Mouse (Mus musculus) cerebellum, adult 2 months (tissue): ENCODE data around the gene Vps35l. TPM values are rescaled to one million over a fixed set of nuclear protein-coding genes. Genes with fewer than 3 reads are reported as not detected.

Experiments
- DNase-seq, 2 experiments: peaks; one replicate each; pipeline ENCODE4 v3.0.0; 2021
- H3K27ac ChIP-seq: fragments of 200-500 bp; 2 replicates; pipeline ENCODE4 v1.5.1; 2012; ENCODE audit warnings: low read length, control low read depth, inconsistent platforms; ENCODE audit not compliant: insufficient read depth
- H3K27me3 ChIP-seq: fragments of 200-500 bp; 2 replicates; pipeline ENCODE4 v1.6.1; 2012; ENCODE audit warnings: inconsistent platforms, mild to moderate bottlenecking, low read length, moderate library complexity; ENCODE audit not compliant: control insufficient read depth, insufficient read depth
- H3K4me1 ChIP-seq: fragments of 200-500 bp; 2 replicates; pipeline ENCODE4 v1.6.1; 2011; ENCODE audit warnings: low read length; ENCODE audit not compliant: control insufficient read depth, insufficient read depth
- H3K4me3 ChIP-seq: fragments of 200-500 bp; replicated peaks from 2 replicates; pipeline ENCODE3; 2011; ENCODE audit warnings: mild to moderate bottlenecking, low read depth, low read length, control low read depth; ENCODE audit not compliant: insufficient read depth
- CTCF ChIP-seq: fragments of 200-500 bp; IDR thresholded peaks from 2 replicates; pipeline ENCODE4 v1.5.1; 2011; ENCODE audit warnings: low read depth, mild to moderate bottlenecking, control low read depth, low read length, moderate library complexity, borderline replicate concordance; ENCODE audit not compliant: insufficient read depth
- POLR2A ChIP-seq: fragments of 200-500 bp; IDR thresholded peaks from 2 replicates; pipeline ENCODE4 v1.6.1; 2011; ENCODE audit warnings: low read length, control low read depth, borderline replicate concordance; ENCODE audit not compliant: insufficient read depth
- WGBS: fragments of 180-500 bp; shearing (Covaris S2); methylation state at CpG from one replicate; pipeline ENCODE4 v1.1.7; 2018; 5-methylcytosine and 5-hydroxymethylcytosine counted together
- polyA plus RNA-seq: library from polyadenylated mRNA; depleted of rRNA; stranded (reverse); fragments of >200 nt; gene quantifications from 2 replicates; pipeline ENCODE4 v1.2.3, GENCODE M21; 2012

Vps35l gene
- polyA plus RNA-seq, 1 experiment = 74.3 TPM

- Histone ChIP-seq H3K27me3 (no peaks in the 10 kb centered on the region), H3K4me1 (peaks cover 19% of the 10 kb centered on the region), H3K4me3 (no peak overlapping the region), H3K27ac (no peak overlapping the region)
- no peak for DNase-seq
- TF ChIP-seq POLR2A (no peak), CTCF (no peak)
- 72% methylated on average over 11 of the region's 11 CpGs for WGBS
Observed at GRCm38 (mm10) chr7:118783305-118784001, 43.4 kb downstream of the Vps35l start.

DNA sequence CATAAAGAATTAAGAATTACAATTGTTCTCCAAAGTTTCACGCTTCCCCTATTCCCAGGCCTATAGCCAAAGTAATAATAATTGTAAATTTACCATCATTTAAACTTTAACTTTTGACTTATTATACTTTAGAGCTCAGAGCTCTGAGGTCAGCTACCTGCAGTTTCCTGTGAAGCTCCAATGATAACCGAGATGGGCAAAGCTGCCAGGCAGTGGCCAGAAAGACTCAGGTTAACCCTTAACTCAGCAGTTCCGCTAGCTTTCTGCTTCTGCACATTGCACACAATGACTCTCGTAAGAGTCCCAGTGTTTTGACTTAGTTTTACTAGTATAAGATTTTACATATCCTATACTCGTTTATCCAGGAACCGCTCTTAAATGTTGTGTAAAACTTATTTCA, 46.1 kb downstream of the Vps35l start:
- TF ChIP-seq POLR2A = no peak
- TF ChIP-seq CTCF = no peak
- no peak overlapping the region for H3K27ac ChIP-seq
- 86% methylated on average over 6 of the region's 6 CpGs for WGBS

DNA sequence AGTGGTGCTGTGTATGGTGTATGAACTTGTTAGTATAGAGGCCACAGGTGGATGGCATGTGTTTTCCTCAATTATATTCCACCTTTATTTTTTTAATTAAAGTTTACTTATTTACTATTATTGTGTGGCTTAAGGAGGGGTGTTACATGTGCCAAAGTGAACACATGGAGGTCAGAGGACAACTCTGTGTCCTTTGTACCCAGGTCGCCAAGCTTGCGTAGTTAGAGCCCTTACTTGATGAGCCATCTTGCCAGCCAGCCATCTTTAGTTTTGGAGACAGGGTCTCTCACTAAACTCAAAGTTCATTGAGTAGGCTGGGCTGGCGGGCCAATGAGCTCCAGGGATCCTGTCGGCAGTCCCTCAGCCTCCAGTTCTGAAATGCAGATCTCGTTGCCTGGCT, 47.3 kb downstream of the Vps35l start:
- no peak overlapping the region for H3K4me3 ChIP-seq
- no peak for DNase-seq
- peaks cover 3% of the 10 kb centered on the region; the same call in 1 of the 2 replicates for H3K4me1 ChIP-seq
- 94% methylated on average over 5 of the region's 5 CpGs for WGBS
- H3K27ac ChIP-seq = no peak overlapping the region
- TF ChIP-seq POLR2A (no peak), CTCF (no peak)
- no peaks in the 10 kb centered on the region for H3K27me3 ChIP-seq

More for the DNA sequence above, 46.1 kb downstream of the Vps35l start:
- DNase-seq = no peak
- Histone ChIP-seq H3K4me1 (peaks cover 3% of the 10 kb centered on the region; the same call in 1 of the 2 replicates), H3K4me3 (no peak overlapping the region), H3K27me3 (no peaks in the 10 kb centered on the region)

DNA sequence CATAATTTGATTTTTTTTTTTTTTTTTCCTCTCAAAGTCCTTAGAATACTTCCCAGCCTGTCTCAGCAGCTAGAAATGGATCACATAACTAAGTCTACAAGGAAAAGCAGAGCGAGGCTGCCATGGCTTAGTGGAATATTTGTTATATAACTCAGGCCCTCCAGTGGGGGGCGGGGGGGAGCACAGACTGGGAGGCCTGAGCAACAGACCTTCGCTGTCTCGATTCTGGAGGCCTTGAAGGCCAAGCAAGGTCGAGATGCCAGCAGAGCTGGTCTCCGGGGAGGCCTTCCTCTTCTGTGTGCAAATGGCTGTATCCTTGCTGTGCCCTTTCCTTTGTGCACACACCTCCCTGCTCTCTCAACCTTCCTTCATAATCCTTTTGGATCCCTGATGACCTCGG, 48.5 kb downstream of the Vps35l start:
- Histone ChIP-seq H3K4me1 (peaks cover 3% of the 10 kb centered on the region; the same call in 1 of the 2 replicates), H3K4me3 (no peak overlapping the region), H3K27me3 (no peaks in the 10 kb centered on the region), H3K27ac (no peak overlapping the region; the same call in 1 of the 2 replicates)
- DNase-seq = no peak
- 49% methylated on average over 7 of the region's 7 CpGs for WGBS
- TF ChIP-seq POLR2A = no peak
- TF ChIP-seq CTCF = no peak

DNA sequence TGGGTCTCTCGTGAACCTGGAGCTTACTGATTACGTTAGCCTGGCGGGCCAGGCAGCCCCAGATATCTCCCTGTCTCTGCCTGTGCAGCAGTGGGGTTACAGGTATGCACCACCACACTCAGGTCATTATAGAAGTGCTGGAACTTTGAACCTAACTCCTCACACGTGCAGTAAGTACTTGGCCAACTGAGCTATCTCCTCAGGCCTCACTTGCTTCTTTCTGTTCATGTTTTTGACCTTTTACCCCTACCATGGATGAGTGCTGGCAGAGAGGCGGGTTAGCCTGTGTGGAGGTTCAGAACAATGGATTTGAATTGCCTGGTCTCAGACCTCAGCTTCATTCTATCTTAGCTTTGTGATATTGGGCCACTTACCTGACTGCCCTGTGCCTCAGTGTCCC, 50.3 kb downstream of the Vps35l start:
- WGBS = 83% methylated on average over 5 of the region's 5 CpGs
- TF ChIP-seq CTCF = no peak
- no peak for TF ChIP-seq POLR2A
- Histone ChIP-seq H3K27ac (no peak overlapping the region), H3K4me1 (peaks cover 6% of the 10 kb centered on the region), H3K4me3 (no peak overlapping the region), H3K27me3 (no peaks in the 10 kb centered on the region)
- no peak for DNase-seq

GRCm38 (mm10) chr7:118793899-118794298, 53.9 kb downstream of the Vps35l start:
- Histone ChIP-seq H3K4me3 (no peak overlapping the region), H3K27ac (no peak overlapping the region), H3K4me1 (peaks cover 2% of the 10 kb centered on the region; the same call in 1 of the 2 replicates), H3K27me3 (no peaks in the 10 kb centered on the region)
- no peak for DNase-seq
- WGBS = 38% methylated on average over 8 of the region's 8 CpGs
- TF ChIP-seq POLR2A (no peak), CTCF (no peak)

DNA sequence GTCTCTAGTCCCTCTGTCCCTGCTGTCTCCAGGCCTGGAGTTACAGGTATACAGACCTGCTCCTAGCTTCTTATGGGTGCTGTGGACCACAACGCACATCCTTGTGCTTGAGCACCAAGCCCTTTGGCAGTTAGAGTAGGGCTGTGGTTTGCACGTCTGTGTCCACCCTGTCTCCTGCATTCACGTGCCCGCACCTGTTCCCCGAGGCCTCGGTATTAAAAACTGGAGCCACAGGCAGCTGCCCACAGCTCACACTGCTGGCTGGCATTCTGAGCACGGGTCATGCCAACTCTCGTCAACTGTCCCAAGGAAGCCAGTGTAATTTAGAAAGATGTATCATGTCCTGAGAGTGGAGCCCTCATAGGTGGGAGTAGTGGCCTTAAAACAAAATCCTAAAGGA, 55.8 kb downstream of the Vps35l start:
- Histone ChIP-seq H3K27ac (no peak overlapping the region), H3K4me1 (peaks cover 2% of the 10 kb centered on the region; the same call in 1 of the 2 replicates), H3K4me3 (no peak overlapping the region), H3K27me3 (no peaks in the 10 kb centered on the region)
- DNase-seq = no peak
- WGBS = 45% methylated on average over 8 of the region's 8 CpGs
- TF ChIP-seq POLR2A = no peak
- no peak for TF ChIP-seq CTCF

DNA sequence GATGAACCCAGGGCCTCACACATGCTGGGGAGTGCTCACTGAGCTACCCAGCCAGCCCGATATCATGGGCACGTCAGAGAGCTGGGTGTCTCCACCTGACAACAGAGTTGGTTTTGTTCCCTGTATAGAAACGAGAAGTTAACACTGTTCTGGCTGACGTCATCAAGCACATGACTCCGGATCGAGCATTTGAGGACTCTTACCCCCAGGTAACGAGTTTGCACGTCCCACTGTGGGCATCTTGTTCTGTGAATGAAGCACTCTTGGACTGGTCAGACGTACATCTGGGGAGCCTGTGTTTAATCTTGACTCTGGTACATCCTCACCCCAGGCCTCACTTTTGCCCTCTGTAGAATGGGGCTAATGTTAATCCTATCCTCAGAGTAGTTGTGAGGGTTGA, 56.8 kb downstream of the Vps35l start:
- no peak for DNase-seq
- H3K4me1 ChIP-seq = peaks cover 2% of the 10 kb centered on the region; the same call in 1 of the 2 replicates
- 90% methylated on average over 9 of the region's 9 CpGs for WGBS
- TF ChIP-seq POLR2A (no peak), CTCF (no peak)
- H3K27ac ChIP-seq = no peak overlapping the region
- H3K27me3 ChIP-seq = no peaks in the 10 kb centered on the region
- no peak overlapping the region for H3K4me3 ChIP-seq
